Mouse (Mus musculus) limb, embryonic 12.5 days (tissue): ENCODE data around the gene Rdh16f1. TPM values are rescaled to one million over a fixed set of nuclear protein-coding genes. Genes with fewer than 3 reads are reported as not detected.

ENCODE experiments used
- ATAC-seq: fragments of 200-750 bp; cut with Nextera tagmentation; 2 replicates; pipeline ENCODE4 v1.8.0; 2017; ENCODE audit warnings: low read depth, moderate TSS enrichment; ENCODE audit not compliant: insufficient number of reproducible peaks, insufficient read depth, low FRiP score, low TSS enrichment
- H3K27ac ChIP-seq: fragments of 300-500 bp; sonication (generic); 2 replicates; pipeline ENCODE4 v1.5.1; 2016; ENCODE audit warnings: mild to moderate bottlenecking, moderate library complexity
- H3K27me3 ChIP-seq: fragments of 300-500 bp; sonication (generic); 2 replicates; pipeline ENCODE4 v1.6.1; 2016; ENCODE audit warnings: mild to moderate bottlenecking, moderate library complexity
- H3K36me3 ChIP-seq: fragments of 300-500 bp; sonication (generic); 2 replicates; pipeline ENCODE4 v1.6.1; 2016; ENCODE audit warnings: mild to moderate bottlenecking, moderate library complexity
- H3K4me1 ChIP-seq: fragments of 300-500 bp; sonication (generic); replicated peaks from 2 replicates; pipeline ENCODE4 v1.6.1; 2016
- H3K4me2 ChIP-seq: fragments of 300-500 bp; sonication (generic); 2 replicates; pipeline ENCODE4 v1.6.1; 2016; ENCODE audit warnings: mild to moderate bottlenecking, moderate library complexity
- H3K4me3 ChIP-seq: fragments of 300-500 bp; sonication (generic); replicated peaks from 2 replicates; pipeline ENCODE4 v1.5.1; 2016; ENCODE audit warnings: mild to moderate bottlenecking
- H3K9ac ChIP-seq: fragments of 300-500 bp; sonication (generic); replicated peaks from 2 replicates; pipeline ENCODE4 v1.6.1; 2016; ENCODE audit warnings: mild to moderate bottlenecking, moderate library complexity
- H3K9me3 ChIP-seq: fragments of 300-500 bp; sonication (generic); 2 replicates; pipeline ENCODE4 v1.6.1; 2016; ENCODE audit warnings: mild to moderate bottlenecking, moderate library complexity
- WGBS: fragments of 180-500 bp; shearing (Covaris S2); methylation state at CpG from one replicate; pipeline ENCODE4 v1.1.7; 2016; 5-methylcytosine and 5-hydroxymethylcytosine counted together
- polyA plus RNA-seq: library from polyadenylated mRNA; unstranded; fragments of >200 nt; fragmentation: Nextera tagmentation; extraction: Ambion mirVana; gene quantifications from 2 replicates; pipeline ENCODE4 v1.2.1, GENCODE M21; 2016

Gene Rdh16f1
- polyA plus RNA-seq, 1 experiment from 2014 or later: 0.16 TPM

DNA sequence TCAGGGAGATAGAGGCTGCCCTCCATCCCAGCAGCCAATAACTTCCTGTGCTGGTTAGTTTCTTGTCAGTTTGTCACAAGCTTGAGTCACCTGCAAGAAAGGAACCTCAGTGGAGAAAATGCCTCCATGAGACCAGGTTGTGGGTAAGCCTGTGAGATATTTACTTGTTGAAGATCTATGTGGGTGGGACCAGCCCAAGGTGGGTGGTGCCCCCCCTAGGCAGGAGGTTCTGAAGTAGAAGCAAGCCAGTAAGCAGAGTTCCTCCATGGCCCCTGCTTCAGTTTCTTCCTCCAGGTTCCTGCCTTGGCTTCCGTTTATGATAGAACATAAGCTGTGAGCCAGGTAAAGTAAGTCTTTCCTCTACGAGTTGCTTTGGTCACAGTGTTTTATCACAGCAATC, 23.3 kb upstream of the Rdh16f1 start:
- ATAC-seq: no peak
- H3K4me2 ChIP-seq: no peak overlapping the region
- H3K4me1 ChIP-seq: peaks cover 14% of the 10 kb centered on the region
- H3K9ac ChIP-seq: no peak overlapping the region
- H3K36me3 ChIP-seq: peaks cover 1% of the 10 kb centered on the region; the same call in 1 of the 2 replicates
- H3K27me3 ChIP-seq: no peaks in the 10 kb centered on the region; the same call in 1 of the 2 replicates
- 77% methylated on average over 2 of the region's 2 CpGs for WGBS
- no peak overlapping the region for H3K27ac ChIP-seq
- no peak overlapping the region for H3K4me3 ChIP-seq
- H3K9me3 ChIP-seq: peaks cover 3% of the 10 kb centered on the region; the same call in 1 of the 2 replicates

DNA sequence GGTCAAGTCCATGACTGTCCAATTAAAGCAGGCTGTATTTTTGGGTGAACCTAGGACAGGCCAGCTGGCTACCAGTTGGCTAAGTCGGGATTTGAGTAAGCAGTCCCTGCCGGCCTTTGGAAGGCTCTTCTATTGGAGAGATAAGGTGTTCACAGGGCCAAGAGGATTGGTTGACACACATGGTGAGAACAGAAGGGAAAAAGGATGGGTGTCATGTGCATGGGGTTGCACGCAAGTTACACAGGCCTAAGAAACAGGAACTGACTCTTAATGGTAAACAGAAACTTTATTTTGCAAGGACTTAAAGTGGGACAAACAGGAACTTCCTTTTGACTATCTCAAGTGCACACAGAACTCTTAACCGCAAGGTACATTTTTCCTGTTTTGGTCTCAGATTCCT, 22.7 kb upstream of the Rdh16f1 start:
- peaks cover 13% of the 10 kb centered on the region for H3K4me1 ChIP-seq
- H3K4me2 ChIP-seq: no peak overlapping the region
- H3K4me3 ChIP-seq: no peak overlapping the region
- H3K27me3 ChIP-seq: no peaks in the 10 kb centered on the region; the same call in 1 of the 2 replicates
- no peak for ATAC-seq
- H3K27ac ChIP-seq: no peak overlapping the region
- H3K9me3 ChIP-seq: peaks cover 3% of the 10 kb centered on the region; the same call in 1 of the 2 replicates
- 73% methylated on average over 4 of the region's 4 CpGs for WGBS
- H3K36me3 ChIP-seq: peaks cover 8% of the 10 kb centered on the region
- H3K9ac ChIP-seq: no peak overlapping the region

DNA sequence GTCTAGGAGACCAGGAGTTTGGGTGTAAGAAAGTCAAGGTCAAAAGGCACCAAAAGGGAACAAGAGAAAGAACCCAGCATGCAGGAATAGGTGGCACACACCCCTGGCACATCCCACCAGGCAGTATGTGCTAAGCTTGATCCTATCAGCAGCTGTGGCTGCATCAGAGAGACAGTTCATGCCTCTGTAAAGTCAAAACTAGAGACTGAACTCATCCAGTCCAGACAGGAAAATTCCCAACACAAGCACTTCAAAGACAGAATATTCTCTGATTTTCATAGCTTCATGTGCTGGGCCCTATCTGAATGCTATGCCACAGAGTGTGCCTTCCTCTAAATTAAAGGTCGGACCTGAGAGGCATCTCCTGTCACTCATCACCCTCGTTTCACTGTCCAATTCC, 22.0 kb upstream of the Rdh16f1 start:
- peaks cover 14% of the 10 kb centered on the region for H3K36me3 ChIP-seq
- no peaks in the 10 kb centered on the region; the same call in 1 of the 2 replicates for H3K27me3 ChIP-seq
- no peak overlapping the region for H3K4me2 ChIP-seq
- H3K9me3 ChIP-seq: peaks cover 3% of the 10 kb centered on the region; the same call in 1 of the 2 replicates
- H3K4me3 ChIP-seq: no peak overlapping the region
- H3K9ac ChIP-seq: no peak overlapping the region
- H3K4me1 ChIP-seq: peaks cover 13% of the 10 kb centered on the region
- 30% methylated on average over 2 of the region's 2 CpGs for WGBS
- H3K27ac ChIP-seq: no peak overlapping the region
- no peak for ATAC-seq

DNA sequence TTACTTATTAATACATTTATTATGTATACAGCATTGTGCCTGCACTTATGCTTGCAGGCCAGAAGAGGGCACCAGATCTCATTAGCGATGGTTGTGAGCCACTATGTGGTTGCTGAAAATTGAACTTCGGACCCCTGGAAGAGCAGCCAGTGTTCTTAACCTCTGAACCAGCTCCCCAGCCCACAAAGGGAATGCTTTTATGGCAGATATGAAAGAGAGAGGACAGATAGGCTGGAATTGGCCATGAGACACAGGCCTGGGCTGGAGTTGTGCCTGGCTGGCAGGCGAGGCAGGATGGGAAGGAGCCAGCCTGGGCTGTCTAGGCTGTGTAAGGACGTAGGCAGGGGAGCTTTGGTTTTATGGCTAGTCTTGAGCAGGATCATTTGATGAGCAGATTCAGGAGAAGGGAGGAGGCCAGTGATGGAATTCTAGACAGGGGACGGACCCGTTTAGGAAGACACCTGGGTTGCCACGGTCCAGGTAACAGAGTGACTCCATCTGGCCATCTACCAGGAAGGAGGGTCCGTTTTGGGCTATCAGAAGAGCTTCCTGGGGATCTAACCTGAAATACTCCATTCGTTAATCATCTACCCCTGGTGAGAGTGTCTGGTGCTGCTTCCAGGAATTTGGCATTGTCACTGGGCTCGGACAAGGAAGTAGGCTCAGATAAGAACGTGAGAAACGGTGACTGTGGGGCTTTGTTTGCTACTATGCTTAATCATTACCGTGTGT, 21.3 kb upstream of the Rdh16f1 start:
- H3K27me3 ChIP-seq: no peaks in the 10 kb centered on the region; the same call in 1 of the 2 replicates
- H3K27ac ChIP-seq: peak overlapping the region; percentile 17; the same call in 1 of the 2 replicates
- WGBS: 48% methylated on average over 13 of the region's 13 CpGs
- H3K9ac ChIP-seq: no peak overlapping the region
- peaks cover 13% of the 10 kb centered on the region for H3K4me1 ChIP-seq
- no peak for ATAC-seq
- H3K4me2 ChIP-seq: peak overlapping the region; percentile 54
- H3K4me3 ChIP-seq: peak overlapping the region; percentile 99; the same call in 1 of the 2 replicates
- H3K9me3 ChIP-seq: peaks cover 3% of the 10 kb centered on the region; the same call in 1 of the 2 replicates
- H3K36me3 ChIP-seq: peaks cover 22% of the 10 kb centered on the region

DNA sequence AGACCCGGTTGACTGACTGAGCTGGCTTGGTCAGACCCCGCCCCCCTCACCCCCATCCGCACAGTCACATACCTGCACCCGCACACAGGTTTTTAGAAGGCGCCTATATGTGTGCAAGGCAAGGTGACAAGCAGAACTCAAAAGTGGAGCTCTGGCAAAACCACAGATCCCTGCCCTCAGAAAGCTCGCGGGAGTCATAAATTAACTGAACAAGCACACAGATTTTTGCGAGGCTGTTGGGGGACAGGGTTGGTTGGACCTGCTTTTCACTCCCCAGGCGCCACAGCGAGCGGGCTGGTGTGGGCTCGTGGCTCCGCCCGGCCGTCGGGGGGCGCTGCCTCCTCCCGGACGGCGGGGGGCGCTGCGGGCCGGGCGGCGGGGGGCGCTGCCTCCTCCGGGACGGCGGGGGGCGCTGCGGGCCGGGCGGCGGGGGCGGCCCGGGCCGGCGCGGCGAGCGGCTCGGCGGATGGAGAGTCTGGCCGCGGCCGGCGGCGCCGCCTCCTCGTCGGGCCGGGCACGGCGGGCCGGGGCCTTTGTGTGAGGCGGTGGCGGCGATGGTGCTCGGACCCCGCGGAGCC, 20.4 kb upstream of the Rdh16f1 start, which contains the start of gene Zbtb39:
Zbtb39 (plus strand) TSS at position 456 of the 578 bp plus-strand sequence.
- Histone ChIP-seq H3K9ac (peak within 1 kb of the TSS; percentile 99), H3K4me3 (peak within 1 kb of the TSS; percentile 99), H3K4me2 (peak within 1 kb of the TSS; percentile 82), H3K4me1 (peaks cover 13% of the 10 kb centered on the region), H3K27ac (peak within 1 kb of the TSS; percentile 91), H3K9me3 (peaks cover 3% of the 10 kb centered on the region; the same call in 1 of the 2 replicates), H3K36me3 (peaks cover 30% of the 10 kb centered on the region), H3K27me3 (no peaks in the 10 kb centered on the region)
- peak; percentile 80 for ATAC-seq
- 4% methylated on average over 22 of the region's 61 CpGs for WGBS

DNA sequence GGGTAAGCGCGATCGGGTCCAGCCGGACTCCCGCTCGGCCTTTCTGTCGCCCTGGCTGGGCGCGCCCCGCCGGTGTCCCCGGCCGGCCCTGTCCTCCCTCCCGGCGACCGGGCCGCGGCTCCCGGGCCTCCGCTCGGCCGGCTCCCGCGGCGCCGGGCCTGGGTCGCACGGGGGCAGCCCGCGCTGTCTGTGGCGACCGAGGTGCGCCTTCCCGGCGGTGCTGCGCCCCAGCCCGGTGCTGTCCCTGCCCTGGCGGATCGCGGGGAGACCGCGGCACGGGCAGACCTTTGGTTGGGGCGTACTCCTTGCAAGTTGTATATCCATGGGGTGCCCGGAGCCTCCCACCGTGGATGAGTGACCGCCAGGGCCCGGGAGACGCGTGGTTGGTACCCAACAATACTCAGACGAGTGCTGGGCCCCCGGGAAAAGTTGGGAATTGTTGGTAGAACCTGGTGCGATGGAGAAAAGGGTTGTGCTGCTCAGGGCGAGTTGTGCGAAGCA, 19.9 kb upstream of the Rdh16f1 start:
- H3K4me2 ChIP-seq: peak overlapping the region; percentile 82
- peak overlapping the region; percentile 91 for H3K27ac ChIP-seq
- H3K36me3 ChIP-seq: peaks cover 35% of the 10 kb centered on the region
- peaks cover 3% of the 10 kb centered on the region; the same call in 1 of the 2 replicates for H3K9me3 ChIP-seq
- H3K9ac ChIP-seq: peak overlapping the region; percentile 99
- H3K4me3 ChIP-seq: peak overlapping the region; percentile 99
- peak; percentile 24; the same call in 1 of the 2 replicates for ATAC-seq
- no peaks in the 10 kb centered on the region for H3K27me3 ChIP-seq
- whole genome bisulfite sequencing: under 1% methylated on average over 45 of the region's 55 CpGs
- peaks cover 13% of the 10 kb centered on the region for H3K4me1 ChIP-seq

DNA sequence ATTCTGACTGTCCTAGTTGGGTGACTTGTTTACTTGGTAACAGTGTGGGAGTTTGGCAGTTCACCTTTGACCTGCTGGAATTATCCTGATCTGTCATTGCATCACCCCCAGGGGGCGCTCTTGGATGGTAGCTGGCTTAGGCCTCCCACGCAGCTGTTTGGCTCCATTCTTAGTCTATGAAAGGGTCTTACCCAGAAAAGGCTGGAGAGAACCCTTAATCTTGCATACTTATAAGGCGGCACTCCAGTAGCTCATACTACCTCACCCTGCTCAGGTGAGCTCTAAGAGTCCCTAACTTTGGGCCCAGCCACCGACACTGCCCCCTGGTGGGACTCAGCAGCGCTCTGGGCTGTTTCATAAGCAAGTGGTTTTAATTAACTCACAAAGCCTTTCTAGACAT, 14.9 kb upstream of the Rdh16f1 start:
- no peaks in the 10 kb centered on the region for H3K9me3 ChIP-seq
- no peak overlapping the region for H3K9ac ChIP-seq
- H3K36me3 ChIP-seq: peaks cover 75% of the 10 kb centered on the region
- no peaks in the 10 kb centered on the region; the same call in 1 of the 2 replicates for H3K27me3 ChIP-seq
- H3K4me3 ChIP-seq: no peak overlapping the region
- ATAC-seq: no peak
- H3K4me1 ChIP-seq: peaks cover 21% of the 10 kb centered on the region
- no peak overlapping the region for H3K4me2 ChIP-seq
- WGBS: 59% methylated on average over 5 of the region's 5 CpGs
- H3K27ac ChIP-seq: no peak overlapping the region

DNA sequence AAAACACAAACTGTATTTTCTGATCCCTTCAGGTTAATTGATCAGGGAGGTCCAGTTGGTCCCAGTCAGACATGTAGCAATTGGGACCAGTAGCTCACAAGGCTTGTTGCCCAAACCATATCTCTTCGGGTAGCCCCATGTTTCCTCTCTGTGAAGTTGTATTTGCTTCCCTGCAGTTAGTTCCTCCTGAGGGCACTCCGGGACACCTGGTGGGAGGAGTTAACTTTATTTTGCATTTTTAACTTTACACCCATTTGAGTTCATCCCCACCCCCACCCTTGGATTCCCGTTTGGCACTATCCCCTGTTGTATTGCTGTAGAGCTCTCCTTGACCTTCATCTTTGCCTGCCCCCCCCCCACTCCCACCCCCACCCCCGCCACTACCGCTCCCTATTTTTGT, 13.7 kb upstream of the Rdh16f1 start:
- H3K36me3 ChIP-seq: peaks cover 79% of the 10 kb centered on the region
- 77% methylated on average over 5 of the region's 5 CpGs for WGBS

DNA sequence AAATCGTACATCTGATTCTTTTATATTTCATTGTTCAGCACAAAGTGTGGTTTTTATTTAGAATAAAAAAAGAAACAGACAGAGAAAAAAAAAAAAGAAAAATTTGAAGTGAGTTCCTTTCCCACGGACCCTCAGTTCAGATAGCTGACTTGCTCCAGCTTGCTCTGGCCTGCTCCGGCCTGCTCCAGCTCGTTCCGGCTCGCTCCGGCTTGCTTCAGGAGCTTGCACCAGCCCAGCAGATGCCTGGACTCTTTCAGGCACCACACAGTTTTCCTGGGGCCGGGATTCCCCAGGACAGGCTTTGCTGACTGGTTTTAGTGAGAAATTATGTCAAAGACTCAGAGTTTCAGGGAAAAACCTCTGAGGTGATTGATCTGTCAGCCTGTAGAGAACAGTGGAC, 12.3 kb upstream of the Rdh16f1 start:
- Histone ChIP-seq H3K4me3 (no peak overlapping the region), H3K36me3 (peaks cover 68% of the 10 kb centered on the region), H3K27ac (no peak overlapping the region), H3K9ac (no peak overlapping the region), H3K4me1 (peaks cover 10% of the 10 kb centered on the region), H3K9me3 (no peaks in the 10 kb centered on the region), H3K4me2 (no peak overlapping the region), H3K27me3 (peaks cover 3% of the 10 kb centered on the region; the same call in 1 of the 2 replicates)
- WGBS: 94% methylated on average over 8 of the region's 8 CpGs
- no peak for ATAC-seq

More for the DNA sequence above, 13.7 kb upstream of the Rdh16f1 start:
- Histone ChIP-seq H3K9me3 (no peaks in the 10 kb centered on the region), H3K27me3 (peaks cover 3% of the 10 kb centered on the region; the same call in 1 of the 2 replicates), H3K27ac (no peak overlapping the region), H3K4me1 (peaks cover 12% of the 10 kb centered on the region), H3K4me3 (no peak overlapping the region), H3K9ac (no peak overlapping the region), H3K4me2 (no peak overlapping the region)
- no peak for ATAC-seq

DNA sequence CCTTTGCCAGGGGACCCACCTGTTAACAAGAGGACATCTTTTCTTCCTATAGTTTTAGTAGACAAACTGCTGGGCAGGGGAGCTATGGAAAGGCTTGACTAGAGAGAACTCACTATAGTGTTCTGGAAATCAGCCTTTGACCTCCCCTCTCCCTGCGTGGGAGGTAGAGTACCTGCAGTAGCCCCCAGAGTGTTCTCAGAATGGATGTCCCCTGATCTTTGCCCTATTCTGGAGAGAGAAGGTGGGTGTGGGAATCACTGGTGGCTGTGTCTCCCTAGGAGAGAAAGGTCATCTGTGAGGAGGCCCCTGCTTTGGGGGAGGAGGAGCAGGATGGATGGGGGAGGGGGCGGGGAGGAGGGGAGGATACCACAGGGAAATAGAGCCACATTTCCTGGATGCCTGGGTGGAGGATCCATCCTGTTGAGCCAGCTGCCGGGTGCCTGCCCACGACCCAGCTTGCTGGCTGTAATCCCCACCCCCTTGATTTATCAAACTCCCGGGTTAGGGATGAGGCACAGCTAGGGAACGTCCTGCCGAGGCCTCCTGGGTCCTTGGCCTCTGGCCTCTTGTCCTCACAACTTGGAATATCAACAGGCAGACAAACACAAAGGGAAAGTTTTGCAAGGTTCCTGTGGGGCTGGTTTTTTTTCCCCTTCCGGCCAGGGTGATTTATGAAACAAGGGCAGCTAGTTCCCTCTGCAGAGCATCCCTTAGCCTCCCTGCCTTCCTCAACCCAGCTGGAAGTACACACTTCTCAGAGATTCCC, 10.6 kb upstream of the Rdh16f1 start:
- H3K27ac ChIP-seq: no peak overlapping the region
- peak overlapping the region; percentile 46; the same call in 1 of the 2 replicates for H3K4me2 ChIP-seq
- WGBS: 13% methylated on average over 8 of the region's 8 CpGs
- no peak for ATAC-seq
- H3K27me3 ChIP-seq: peaks cover 3% of the 10 kb centered on the region; the same call in 1 of the 2 replicates
- H3K9ac ChIP-seq: no peak overlapping the region
- peaks cover 50% of the 10 kb centered on the region for H3K36me3 ChIP-seq
- H3K9me3 ChIP-seq: no peaks in the 10 kb centered on the region
- H3K4me3 ChIP-seq: no peak overlapping the region
- H3K4me1 ChIP-seq: peaks cover 10% of the 10 kb centered on the region
